Comparison of ENCODE assay signal across 9 mouse cellular contexts in genomic region chr7:81075299-81075698, GRCm38 (mm10). TPM values are rescaled to one million over a fixed set of nuclear protein-coding genes. Genes with fewer than 3 reads are reported as not detected.
DNase-seq lines count a peak whose midpoint lies in the region; ATAC-seq lines count a peak whose summit lies in the region.
"Had no signal": no experiment of that assay in that cellular context is flagged by ENCODE, and none has a peak within 500 bp of the region (broad histone marks: within the 10 kb centered on the region; RNA-seq: fewer than 3 reads in every experiment).

No protein-coding gene starts in this region.

- intact Hi-C loops in heart, postnatal 14 days (cut with DNase I): no loop called here
- intact Hi-C loops in left cerebral cortex, postnatal 25 days (cut with DNase I): no loop called here

- peaks cover 90% of the 10 kb centered on the region for H3K4me1 ChIP-seq in heart, embryonic 12.5 days (replicated peaks)
- peaks cover 18% of the 10 kb centered on the region for H3K4me1 ChIP-seq in intestine, embryonic 16.5 days (ENCODE audit: control insufficient read depth, insufficient read depth, low read length)

- peak overlapping the region; percentile 26 for H3K9ac ChIP-seq in heart, embryonic 12.5 days
- 0 out of 2 replicates have a peak overlapping the region, but pooled peaks have one; percentile 12 for H3K9ac ChIP-seq in intestine, embryonic 16.5 days (ENCODE audit: low read depth, low read length)

- no peaks in the 10 kb centered on the region for H3K27me3 ChIP-seq in heart, embryonic 12.5 days (replicated peaks)
- H3K27me3 ChIP-seq in intestine, embryonic 16.5 days (replicated peaks; ENCODE audit: control insufficient read depth, insufficient read depth, low read length): no peaks in the 10 kb centered on the region

- ATAC-seq in heart, embryonic 12.5 days (ENCODE audit: insufficient number of reproducible peaks, low FRiP score): no peak
- ATAC-seq in CD4-positive, CD25-positive, alpha-beta regulatory T cell, adult 4 months: peak; percentile 96
- ATAC-seq in intestine, embryonic 16.5 days: peak; percentile 22
- peak; percentile 17; the same call in 1 of the 2 replicates for ATAC-seq in neutrophil, adult 5-6 weeks (ENCODE audit: extremely low read depth, insufficient number of reproducible peaks, low FRiP score, poor library complexity, severe bottlenecking)
- ATAC-seq: hindbrain, embryonic 16.5 days had no signal

- 0 out of 2 replicates have a peak, but pooled peaks cover 2% of the 10 kb centered on the region for H3K9me3 ChIP-seq in heart, embryonic 12.5 days (replicated peaks)
- no peaks in the 10 kb centered on the region for H3K9me3 ChIP-seq in intestine, embryonic 16.5 days (ENCODE audit: control insufficient read depth, low read length)

- WGBS in heart, embryonic 12.5 days: 40% methylated on average over 7 of the region's 7 CpGs
- WGBS in intestine, embryonic 16.5 days: 45% methylated on average over 7 of the region's 7 CpGs

- H3K36me3 ChIP-seq in heart, embryonic 12.5 days: peaks cover 52% of the 10 kb centered on the region
- no peaks in the 10 kb centered on the region for H3K36me3 ChIP-seq in intestine, embryonic 16.5 days (ENCODE audit: control insufficient read depth, insufficient read depth, low read length)

- peak overlapping the region; percentile 96 for H3K27ac ChIP-seq in heart, embryonic 12.5 days (ENCODE audit: poor library complexity, severe bottlenecking)
- H3K27ac ChIP-seq in intestine, embryonic 16.5 days (ENCODE audit: low read length): peak overlapping the region; percentile 50

- no peak for DNase-seq in heart, postnatal 14 days
- DNase-seq in retina, embryonic 14.5 days (ENCODE audit: low spot score): no peak
- DNase-seq in cerebellum, adult 9-11 months: no peak
- no peak for DNase-seq in left cerebral cortex, postnatal 25 days (ENCODE audit: low spot score in 2 of 2)

- H3K4me2 ChIP-seq in heart, embryonic 12.5 days: no peak overlapping the region
- H3K4me2 ChIP-seq in intestine, embryonic 16.5 days (ENCODE audit: low read depth, low read length): no peak overlapping the region

- H3K4me3 ChIP-seq in heart, embryonic 12.5 days: no peak overlapping the region
- no peak overlapping the region for H3K4me3 ChIP-seq in intestine, embryonic 16.5 days (ENCODE audit: low read length)

RNA-seq across cellular contexts. Expression of gene Alpk3, which starts 17.9 kb away (rescaled TPM):
- 30.2 and 30.4 TPM in 2 replicates for polyA plus RNA-seq in heart, embryonic 12.5 days (2016; fragmentation: Nextera tagmentation; extraction: Ambion mirVana)
- 10 to 100 TPM; 81.4 to 86.0 TPM for total RNA-seq in heart, postnatal 14 days (2021)
- under 1 TPM; 0.29 to 0.46 TPM for polyA plus RNA-seq in CD4-positive, CD25-positive, alpha-beta regulatory T cell, adult 4 months (2017; shearing (Covaris generic))
- 8.4 and 12.5 TPM in 2 replicates for polyA plus RNA-seq in intestine, embryonic 16.5 days (2015; fragmentation: Nextera tagmentation; extraction: Ambion mirVana)
- 0.12 and 0.25 TPM in 2 replicates for total RNA-seq in neutrophil, adult 5-6 weeks (2017)
- total RNA-seq in left cerebral cortex, postnatal 25 days (2021): under 1 TPM; 0.30 to 0.32 TPM

RNA-seq across cellular contexts. Expression of gene Slc28a1, which starts 39.3 kb away (rescaled TPM):
- polyA plus RNA-seq in heart, embryonic 12.5 days (2016; fragmentation: Nextera tagmentation; extraction: Ambion mirVana): 0.14 and 0.26 TPM in 2 replicates
- under 1 TPM; 0.33 to 0.34 TPM for total RNA-seq in heart, postnatal 14 days (2021)
- polyA plus RNA-seq in CD4-positive, CD25-positive, alpha-beta regulatory T cell, adult 4 months (2017; shearing (Covaris generic)): not detected
- 9.1 and 9.5 TPM in 2 replicates for polyA plus RNA-seq in intestine, embryonic 16.5 days (2015; fragmentation: Nextera tagmentation; extraction: Ambion mirVana)
- not detected in 2 replicates for total RNA-seq in neutrophil, adult 5-6 weeks (2017)
- total RNA-seq in left cerebral cortex, postnatal 25 days (2021): under 1 TPM in 1 of 2 experiments, not detected in 1; 0.11 TPM
- polyA plus RNA-seq: hindbrain, embryonic 16.5 days had no signal

Comparison
In these comparisons a context has a peak if more than half of its experiments do, and no peak if none do; other contexts are left out.
1. RNA of gene Alpk3, which starts 17.9 kb away (total RNA-seq): 81.4 to 86.0 TPM in heart, postnatal 14 days; 0.30 to 0.32 TPM in left cerebral cortex, postnatal 25 days and 0.12 to 0.25 TPM in neutrophil, adult 5-6 weeks; every median in the first group is over 10 times any median in the second.